Mouse (Mus musculus) spleen, adult 12 weeks (tissue): ENCODE measurements at regions not wholly inside any gene's neighbourhood (a gene's known extent, or its start where the extent isn't known, plus 50 kb on each side); places are given as distances from the start of the nearest gene placed in this dataset.

Experiments used
- DNase-seq: peaks from one replicate; pipeline ENCODE4 v3.0.0; 2022; ENCODE audit warnings: low spot score

DNA sequence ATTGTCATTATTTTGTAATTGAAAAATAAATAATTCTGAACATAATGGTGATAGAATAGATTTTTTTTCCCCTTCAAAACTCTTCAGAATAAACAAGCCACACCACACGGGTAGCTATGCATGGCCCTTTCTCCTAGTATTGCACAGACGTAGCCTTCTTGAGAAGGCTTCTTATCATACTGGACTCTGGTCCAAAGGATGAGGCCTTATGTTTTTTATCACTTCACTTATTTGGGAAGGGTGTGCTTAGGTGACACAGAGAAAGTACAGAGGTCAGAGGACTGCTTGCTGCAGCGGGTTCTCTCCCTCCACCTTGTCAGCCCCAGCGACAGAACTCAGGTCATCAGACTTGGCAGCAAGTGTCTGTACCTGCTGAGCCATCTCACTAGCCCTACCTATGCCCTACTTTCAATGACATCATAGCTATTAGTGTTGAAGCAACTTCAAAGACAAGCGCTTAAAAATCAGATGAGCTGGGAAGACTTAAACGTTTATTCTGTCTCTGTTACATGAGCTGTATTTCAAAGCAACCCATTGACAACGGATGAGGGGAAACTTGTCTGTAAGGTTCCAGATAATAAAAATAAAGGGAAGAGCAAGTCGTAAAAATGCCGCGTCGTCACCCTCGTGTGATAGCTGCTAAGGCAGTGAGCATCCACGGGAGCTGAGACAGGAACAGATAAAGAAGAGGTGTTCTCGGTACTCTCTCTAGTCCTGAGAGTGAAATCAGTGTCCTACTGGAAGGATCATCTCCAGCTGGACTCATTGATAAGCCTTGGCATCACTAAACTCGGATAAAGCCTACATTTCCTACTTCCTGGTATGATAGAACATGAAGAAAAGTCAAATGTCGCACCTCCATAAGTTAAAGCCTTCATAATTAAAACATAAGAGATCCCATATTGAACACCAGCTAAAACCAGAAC is 226.2 kb downstream of the Sp3 start:
- DNase-seq, result no peak

DNA sequence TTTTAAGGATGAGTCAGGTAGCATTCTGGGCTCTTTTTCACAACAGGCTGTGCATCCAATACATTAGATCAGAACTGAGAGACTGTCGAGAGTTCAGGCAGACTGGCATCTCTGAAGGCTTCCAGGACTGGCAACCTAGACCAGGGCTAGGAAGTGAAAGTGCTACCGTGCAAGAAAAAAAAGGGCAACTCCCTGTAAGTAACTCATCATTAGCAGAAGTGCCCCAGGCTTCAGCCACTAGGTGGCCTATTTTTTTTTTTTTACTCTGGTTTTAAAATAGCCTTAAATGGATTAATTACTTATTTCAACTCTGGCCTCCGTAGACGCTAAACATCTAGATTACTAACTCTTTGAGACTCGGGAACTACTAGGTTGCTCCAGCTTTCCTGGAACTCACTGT is 216.8 kb downstream of the Sp3 start:
- DNase-seq, result no peak

GRCm38 (mm10) chr2:72769030-72769630 is 211.1 kb downstream of the Sp3 start:
- no peak for DNase-seq

- DNase-seq, result no peak
These were observed 206.8 kb downstream of the Sp3 start for GRCm38 (mm10) chr2:72773401-72773800.

DNA sequence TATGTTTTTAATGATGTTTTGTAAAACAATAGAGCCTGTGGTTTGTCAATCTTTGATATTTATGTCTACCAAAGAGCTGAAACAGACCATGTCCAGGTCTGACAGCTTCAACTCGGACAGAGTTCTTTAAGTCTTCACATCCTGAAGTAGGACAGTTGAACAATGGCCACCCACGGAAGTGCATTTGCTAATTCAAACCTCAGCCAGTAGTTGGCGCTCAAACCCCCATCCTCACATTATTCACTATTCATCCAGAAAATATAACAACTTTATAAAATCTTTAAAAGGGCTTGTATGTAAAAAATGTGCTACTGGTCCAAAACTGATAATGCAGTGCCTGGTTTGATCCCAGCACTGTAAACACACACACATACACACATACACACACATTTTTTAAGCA is 202.9 kb downstream of the Sp3 start:
- DNase-seq, result no peak

DNA sequence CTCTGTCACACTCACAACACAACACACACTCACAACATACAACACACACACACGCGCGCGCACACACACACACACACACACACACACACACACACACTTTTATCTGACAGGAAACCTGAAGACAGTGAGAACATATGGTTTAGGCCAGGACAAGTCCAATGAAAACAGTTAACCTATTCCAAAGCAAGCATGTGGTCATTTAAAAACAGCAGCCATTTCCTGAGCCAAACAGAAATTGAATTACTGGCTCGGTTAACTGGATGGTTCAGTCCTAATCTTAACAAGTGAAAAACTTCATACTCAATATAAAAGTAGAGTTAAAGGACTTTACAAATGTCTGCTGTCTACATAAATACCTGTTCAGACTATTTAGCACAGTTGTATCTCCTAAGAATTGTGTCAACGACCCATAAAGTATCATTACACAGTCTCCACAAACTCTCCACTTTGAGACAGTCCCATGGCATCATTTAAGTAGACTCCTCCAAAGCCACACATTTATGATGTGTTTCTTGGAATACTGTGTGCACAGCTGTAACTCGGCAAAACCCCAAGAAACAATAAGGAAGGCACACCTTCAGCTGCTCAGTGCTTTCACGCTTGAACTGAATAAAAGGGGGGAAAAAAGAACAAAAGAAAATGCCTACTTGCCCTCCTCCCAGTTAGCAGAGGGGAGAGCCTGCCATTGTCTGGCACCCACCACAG is 202.3 kb downstream of the Sp3 start:
- no peak for DNase-seq

GRCm38 (mm10) chr2:72779268-72780163 is 200.7 kb downstream of the Sp3 start:
- DNase-seq, result no peak

DNA sequence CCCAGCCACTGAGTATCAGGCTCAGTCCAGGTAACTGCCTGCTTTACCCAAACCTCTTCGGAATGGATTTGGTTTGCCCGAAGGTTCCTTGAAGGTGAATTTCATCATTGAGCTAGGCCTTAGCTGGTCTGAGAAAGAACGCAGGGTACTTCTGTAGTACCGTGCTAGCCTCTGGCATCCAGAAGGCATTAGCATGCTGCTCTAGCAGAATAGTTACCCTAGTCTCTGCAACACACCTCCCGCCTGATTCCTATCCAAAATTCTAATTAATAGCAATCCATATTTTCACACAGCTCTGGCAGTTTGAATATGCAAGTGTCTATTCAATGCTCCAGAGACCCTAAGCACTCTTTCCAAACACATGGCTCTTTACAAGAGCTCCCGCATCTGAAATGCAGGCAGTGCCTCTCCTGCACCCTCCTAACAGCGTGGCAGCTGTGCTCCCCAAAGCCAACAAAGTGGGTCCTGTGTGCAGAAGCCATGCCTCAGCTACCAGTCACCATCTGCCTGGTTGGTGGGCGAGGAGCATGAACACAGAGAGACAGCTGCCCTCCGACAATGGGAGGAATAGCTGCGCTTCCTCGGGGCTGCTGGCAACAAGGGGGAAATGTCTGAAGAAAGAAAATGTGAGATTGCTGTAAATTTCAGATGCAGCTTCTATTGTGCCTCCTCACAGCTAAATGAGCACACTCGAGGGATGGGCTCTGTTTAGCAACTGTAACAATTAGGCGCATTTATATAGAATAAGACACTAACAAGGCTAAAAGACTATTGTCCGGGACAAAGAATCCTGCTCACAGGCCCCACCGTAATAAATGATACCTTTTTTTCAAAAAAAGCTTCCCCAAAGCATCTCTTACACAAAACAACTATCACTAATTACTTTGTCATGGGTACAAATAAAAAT is 198.6 kb downstream of the Sp3 start:
- no peak for DNase-seq

- DNase-seq, result no peak
These were observed 197.9 kb downstream of the Sp3 start for GRCm38 (mm10) chr2:72782355-72782754.

GRCm38 (mm10) chr2:72785365-72786043 is 194.7 kb downstream of the Sp3 start:
- no peak for DNase-seq

- DNase-seq, result no peak
These were observed 194.1 kb downstream of the Sp3 start for GRCm38 (mm10) chr2:72786044-72786737.

- DNase-seq, result no peak
These were observed 192.6 kb downstream of the Sp3 start for GRCm38 (mm10) chr2:72787616-72788015.

GRCm38 (mm10) chr2:72791496-72791895 is 188.8 kb downstream of the Sp3 start:
- no peak for DNase-seq

GRCm38 (mm10) chr2:72793424-72793823 is 186.8 kb downstream of the Sp3 start:
- no peak for DNase-seq

DNA sequence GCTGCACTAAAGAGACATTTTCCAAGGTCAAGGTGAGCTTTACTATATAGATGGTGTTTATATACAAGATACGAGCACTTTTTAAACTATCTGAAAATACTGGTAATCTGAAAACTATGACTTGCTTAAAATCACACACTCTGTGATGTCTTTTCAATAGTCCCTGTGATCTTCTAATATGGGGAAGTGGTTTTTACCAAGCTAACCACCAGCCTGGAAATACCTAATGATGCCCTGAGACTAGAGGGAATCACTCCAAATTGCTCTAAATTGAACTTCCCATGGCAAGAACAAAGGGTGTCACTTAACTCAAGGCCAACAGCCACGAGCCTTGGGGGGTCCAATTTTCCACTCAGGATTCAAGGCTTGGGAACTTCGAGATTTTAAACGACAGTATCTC is 185.7 kb downstream of the Sp3 start:
- DNase-seq, result no peak

- DNase-seq, result no peak
These were observed 183.1 kb downstream of the Sp3 start for GRCm38 (mm10) chr2:72797002-72797718.

DNA sequence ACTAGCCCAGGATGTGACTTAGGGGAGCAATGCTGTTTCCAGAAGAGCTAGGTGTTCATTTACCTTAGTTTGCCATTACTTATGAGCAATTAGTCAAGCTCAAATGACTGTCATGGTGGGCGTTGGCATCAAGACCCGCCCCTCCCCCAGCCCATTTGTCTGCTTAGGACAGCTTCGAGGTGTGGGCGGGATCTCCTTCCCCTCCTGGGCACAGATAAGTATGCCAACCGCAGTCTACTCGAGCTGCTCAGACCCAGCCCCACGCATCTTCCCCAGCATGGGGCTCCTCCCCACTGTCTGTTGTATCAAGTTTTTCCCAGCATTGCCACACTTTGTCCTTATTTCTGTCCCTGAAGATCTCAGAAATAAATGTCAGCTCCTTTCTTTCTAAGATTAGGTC is 179.6 kb downstream of the Sp3 start:
- DNase-seq, result no peak

- DNase-seq, result no peak
These were observed 166.8 kb downstream of the Sp3 start for GRCm38 (mm10) chr2:72813282-72813974.
